Mouse (Mus musculus): Measurements from ENCODE around the gene Calm1. TPM values are rescaled to one million over a fixed set of nuclear protein-coding genes. Genes with fewer than 3 reads are reported as not detected.

Calm1 gene
- polyA plus RNA-seq, 1 experiment from 2014 or later = 2,581 TPM

- Histone ChIP-seq H3K4me1 (ENCODE audit: control insufficient read depth, insufficient read depth, low read length) (peaks cover 14% of the 10 kb centered on the region), H3K36me3 (ENCODE audit: control insufficient read depth, insufficient read depth, low read length) (no peaks in the 10 kb centered on the region), H3K27ac (replicated peaks; ENCODE audit: low read depth, low read length) (peak overlapping the region; percentile 99), H3K4me2 (ENCODE audit: low read length) (peak overlapping the region; percentile 89), H3K4me3 (replicated peaks; ENCODE audit: low read depth, low read length) (peak overlapping the region; percentile 64), H3K27me3 (ENCODE audit: control insufficient read depth, insufficient read depth, low read length) (no peaks in the 10 kb centered on the region), H3K9ac (replicated peaks; ENCODE audit: low read length) (peak overlapping the region; percentile 93), H3K9me3 (ENCODE audit: control insufficient read depth, low read length) (no peaks in the 10 kb centered on the region)
- under 1% methylated on average over 52 of the region's 52 CpGs for WGBS
- peak; percentile 99 for ATAC-seq (ENCODE audit: low FRiP score, low TSS enrichment)
- peak; percentile 100 for DNase-seq
Observed at GRCm38 (mm10) chr12:100187013-100187755, 12.1 kb upstream of the Calm1 start.

GRCm38 (mm10) chr12:100187756-100188430, 11.3 kb upstream of the Calm1 start:
- 3% methylated on average over 29 of the region's 29 CpGs for WGBS
- Histone ChIP-seq H3K4me1 (ENCODE audit: control insufficient read depth, insufficient read depth, low read length) (peaks cover 14% of the 10 kb centered on the region), H3K9ac (replicated peaks; ENCODE audit: low read length) (peak overlapping the region; percentile 59), H3K4me3 (replicated peaks; ENCODE audit: low read depth, low read length) (peak overlapping the region; percentile 64), H3K27me3 (ENCODE audit: control insufficient read depth, insufficient read depth, low read length) (no peaks in the 10 kb centered on the region), H3K4me2 (ENCODE audit: low read length) (peak overlapping the region; percentile 89), H3K27ac (replicated peaks; ENCODE audit: low read depth, low read length) (peak overlapping the region; percentile 99), H3K9me3 (ENCODE audit: control insufficient read depth, low read length) (no peaks in the 10 kb centered on the region), H3K36me3 (ENCODE audit: control insufficient read depth, insufficient read depth, low read length) (no peaks in the 10 kb centered on the region)
- ATAC-seq (ENCODE audit: low FRiP score, low TSS enrichment) (no peak), DNase-seq (peak; percentile 63)

GRCm38 (mm10) chr12:100190802-100191201, 8.4 kb upstream of the Calm1 start:
- Histone ChIP-seq H3K9me3 (ENCODE audit: control insufficient read depth, low read length) (no peaks in the 10 kb centered on the region), H3K27me3 (ENCODE audit: control insufficient read depth, insufficient read depth, low read length) (no peaks in the 10 kb centered on the region), H3K4me1 (ENCODE audit: control insufficient read depth, insufficient read depth, low read length) (peaks cover 10% of the 10 kb centered on the region), H3K27ac (replicated peaks; ENCODE audit: low read depth, low read length) (no peak overlapping the region), H3K4me2 (ENCODE audit: low read length) (no peak overlapping the region), H3K4me3 (replicated peaks; ENCODE audit: low read depth, low read length) (no peak overlapping the region), H3K9ac (replicated peaks; ENCODE audit: low read length) (no peak overlapping the region), H3K36me3 (ENCODE audit: control insufficient read depth, insufficient read depth, low read length) (no peaks in the 10 kb centered on the region)
- 92% methylated on average over 6 of the region's 6 CpGs for WGBS
- ATAC-seq (ENCODE audit: low FRiP score, low TSS enrichment) (no peak), DNase-seq (no peak)

GRCm38 (mm10) chr12:100194181-100194580, 5.1 kb upstream of the Calm1 start:
- ATAC-seq (ENCODE audit: low FRiP score, low TSS enrichment) (no peak), DNase-seq (no peak)
- no peaks in the 10 kb centered on the region for H3K4me1 ChIP-seq (ENCODE audit: control insufficient read depth, insufficient read depth, low read length)
- no peak overlapping the region for H3K9ac ChIP-seq (replicated peaks; ENCODE audit: low read length)
- H3K27ac ChIP-seq (replicated peaks; ENCODE audit: low read depth, low read length) = no peak overlapping the region
- H3K4me3 ChIP-seq (replicated peaks; ENCODE audit: low read depth, low read length) = no peak overlapping the region
- no peak overlapping the region for H3K4me2 ChIP-seq (ENCODE audit: low read length)
- H3K27me3 ChIP-seq (ENCODE audit: control insufficient read depth, insufficient read depth, low read length) = no peaks in the 10 kb centered on the region
- no peaks in the 10 kb centered on the region for H3K9me3 ChIP-seq (ENCODE audit: control insufficient read depth, low read length)
- H3K36me3 ChIP-seq (ENCODE audit: control insufficient read depth, insufficient read depth, low read length) = no peaks in the 10 kb centered on the region
- 93% methylated on average over 1 of the region's 1 CpGs for WGBS

- DNase-seq = no peak
- H3K9me3 ChIP-seq (ENCODE audit: control insufficient read depth, low read length) = no peaks in the 10 kb centered on the region
- no peaks in the 10 kb centered on the region for H3K36me3 ChIP-seq (ENCODE audit: control insufficient read depth, insufficient read depth, low read length)
- no peaks in the 10 kb centered on the region for H3K4me1 ChIP-seq (ENCODE audit: control insufficient read depth, insufficient read depth, low read length)
- H3K9ac ChIP-seq (replicated peaks; ENCODE audit: low read length) = no peak overlapping the region
- no peak overlapping the region for H3K4me2 ChIP-seq (ENCODE audit: low read length)
- H3K4me3 ChIP-seq (replicated peaks; ENCODE audit: low read depth, low read length) = no peak overlapping the region
- no peak overlapping the region for H3K27ac ChIP-seq (replicated peaks; ENCODE audit: low read depth, low read length)
- no peaks in the 10 kb centered on the region for H3K27me3 ChIP-seq (ENCODE audit: control insufficient read depth, insufficient read depth, low read length)
- no peak for ATAC-seq (ENCODE audit: low FRiP score, low TSS enrichment)
- 72% methylated on average over 7 of the region's 7 CpGs for WGBS
Observed at GRCm38 (mm10) chr12:100196786-100197185, 2.4 kb upstream of the Calm1 start.

- DNase-seq = peak; percentile 72
- H3K27me3 ChIP-seq (ENCODE audit: control insufficient read depth, insufficient read depth, low read length) = no peaks in the 10 kb centered on the region
Observed at GRCm38 (mm10) chr12:100199891-100200644, 833 bp downstream of the Calm1 start.

GRCm38 (mm10) chr12:100200645-100201362, 1.6 kb downstream of the Calm1 start:
- DNase-seq (peak; percentile 65), ATAC-seq (ENCODE audit: low FRiP score, low TSS enrichment) (peak; percentile 5; the same call in 1 of the 2 replicates)
- H3K27me3 ChIP-seq (ENCODE audit: control insufficient read depth, insufficient read depth, low read length) = no peaks in the 10 kb centered on the region
- H3K9me3 ChIP-seq (ENCODE audit: control insufficient read depth, low read length) = no peaks in the 10 kb centered on the region
- H3K9ac ChIP-seq (replicated peaks; ENCODE audit: low read length) = peak overlapping the region; percentile 97
- peak overlapping the region; percentile 99 for H3K4me3 ChIP-seq (replicated peaks; ENCODE audit: low read depth, low read length)
- peak overlapping the region; percentile 90 for H3K4me2 ChIP-seq (ENCODE audit: low read length)
- H3K4me1 ChIP-seq (ENCODE audit: control insufficient read depth, insufficient read depth, low read length) = peaks cover 10% of the 10 kb centered on the region
- H3K27ac ChIP-seq (replicated peaks; ENCODE audit: low read depth, low read length) = peak overlapping the region; percentile 88
- 5% methylated on average over 29 of the region's 29 CpGs for WGBS
- H3K36me3 ChIP-seq (ENCODE audit: control insufficient read depth, insufficient read depth, low read length) = peaks cover 36% of the 10 kb centered on the region

More at GRCm38 (mm10) chr12:100199891-100200644, 833 bp downstream of the Calm1 start:
- H3K4me3 ChIP-seq (replicated peaks; ENCODE audit: low read depth, low read length) = peak overlapping the region; percentile 99
- no peaks in the 10 kb centered on the region for H3K9me3 ChIP-seq (ENCODE audit: control insufficient read depth, low read length)
- H3K27ac ChIP-seq (replicated peaks; ENCODE audit: low read depth, low read length) = peak overlapping the region; percentile 88
- ATAC-seq (ENCODE audit: low FRiP score, low TSS enrichment) = peak; percentile 62
- H3K36me3 ChIP-seq (ENCODE audit: control insufficient read depth, insufficient read depth, low read length) = peaks cover 28% of the 10 kb centered on the region
- H3K4me2 ChIP-seq (ENCODE audit: low read length) = peak overlapping the region; percentile 90
- peak overlapping the region; percentile 97 for H3K9ac ChIP-seq (replicated peaks; ENCODE audit: low read length)
- under 1% methylated on average over 76 of the region's 86 CpGs for WGBS
- peaks cover 10% of the 10 kb centered on the region for H3K4me1 ChIP-seq (ENCODE audit: control insufficient read depth, insufficient read depth, low read length)

GRCm38 (mm10) chr12:100201363-100201711, 2.1 kb downstream of the Calm1 start:
- 25% methylated on average over 4 of the region's 4 CpGs for WGBS
- Histone ChIP-seq H3K4me1 (ENCODE audit: control insufficient read depth, insufficient read depth, low read length) (peaks cover 10% of the 10 kb centered on the region), H3K4me2 (ENCODE audit: low read length) (peak overlapping the region; percentile 90), H3K36me3 (ENCODE audit: control insufficient read depth, insufficient read depth, low read length) (peaks cover 41% of the 10 kb centered on the region), H3K9me3 (ENCODE audit: control insufficient read depth, low read length) (no peaks in the 10 kb centered on the region), H3K4me3 (replicated peaks; ENCODE audit: low read depth, low read length) (peak overlapping the region; percentile 99), H3K27ac (replicated peaks; ENCODE audit: low read depth, low read length) (no peak overlapping the region), H3K9ac (replicated peaks; ENCODE audit: low read length) (peak overlapping the region; percentile 97), H3K27me3 (ENCODE audit: control insufficient read depth, insufficient read depth, low read length) (no peaks in the 10 kb centered on the region)
- DNase-seq (no peak), ATAC-seq (ENCODE audit: low FRiP score, low TSS enrichment) (no peak)

Data from midbrain, embryonic 14.5 days (tissue).